Mouse (Mus musculus) ES-Bruce4 (cell line): ENCODE results near the gene Gm47289.

Experiments
- CTCF ChIP-seq: IDR thresholded peaks from one replicate; pipeline ENCODE4 v1.8.1; 2011; ENCODE audit warnings: low read depth, low read length
- EP300 ChIP-seq: IDR thresholded peaks from 2 replicates; pipeline ENCODE4 v1.6.1; 2011; ENCODE audit warnings: low read depth, low read length; ENCODE audit not compliant: insufficient read depth

DNA sequence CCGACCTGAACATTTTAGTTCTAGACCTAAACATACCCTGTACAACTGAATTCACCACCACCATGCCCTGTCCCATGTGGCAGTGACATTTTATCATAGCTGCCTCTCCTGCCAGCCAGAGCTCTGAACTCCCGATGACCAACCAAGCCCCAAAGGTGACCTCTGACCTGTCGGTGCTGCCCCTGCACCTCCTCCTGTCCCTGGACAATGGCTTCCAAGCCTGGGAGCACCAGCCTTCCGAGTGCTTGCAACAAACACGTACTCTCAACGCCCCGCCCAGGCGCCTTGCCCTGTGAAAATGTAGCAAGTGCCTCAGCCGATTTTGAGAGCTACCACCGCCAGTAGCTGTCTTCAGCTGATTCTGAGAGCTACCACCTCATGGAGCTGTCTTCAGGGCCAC, 13.8 kb upstream of the Gm47289 start:
- TF ChIP-seq CTCF = no peak
- no peak for TF ChIP-seq EP300
